Mouse (Mus musculus) ES-E14 (cell line): ENCODE data around the gene Slc4a10.

Source experiments
- CHD2 ChIP-seq: IDR thresholded peaks from 2 replicates; pipeline ENCODE4 v1.6.1; 2014; ENCODE audit warnings: mild to moderate bottlenecking, low read depth, low read length, inconsistent platforms
- HCFC1 ChIP-seq: IDR thresholded peaks from 2 replicates; pipeline ENCODE4 v1.6.1; 2012; ENCODE audit warnings: low read length, inconsistent platforms, borderline replicate concordance; ENCODE audit not compliant: insufficient read depth
- MAFK ChIP-seq: IDR thresholded peaks from 2 replicates; pipeline ENCODE4 v1.6.1; 2014; ENCODE audit warnings: mild to moderate bottlenecking, low read depth, low read length, inconsistent platforms; ENCODE audit not compliant: insufficient read depth
- ZC3H11A ChIP-seq: IDR thresholded peaks from 2 replicates; pipeline ENCODE4 v1.6.1; 2012; ENCODE audit warnings: low read depth, mild to moderate bottlenecking, inconsistent platforms, low read length, borderline replicate concordance
- ZNF384 ChIP-seq: IDR thresholded peaks from 2 replicates; pipeline ENCODE4 v1.6.1; 2012; ENCODE audit warnings: low read depth, low read length, inconsistent platforms

- no peak for TF ChIP-seq MAFK
- no peak for TF ChIP-seq ZNF384
- TF ChIP-seq HCFC1 = no peak
- TF ChIP-seq ZC3H11A = no peak
- TF ChIP-seq CHD2 = no peak
These were observed 305.8 kb downstream of the Slc4a10 start for GRCm38 (mm10) chr2:62352035-62352434.
